Mouse (Mus musculus) intestine, embryonic 16.5 days (tissue): ENCODE results near the gene Btaf1. TPM values are rescaled to one million over a fixed set of nuclear protein-coding genes. Genes with fewer than 3 reads are reported as not detected.

Experiments used
- ATAC-seq: fragments of 200-750 bp; cut with Nextera tagmentation; 2 replicates; pipeline ENCODE4 v1.8.0; 2017; ENCODE audit warnings: moderate TSS enrichment, moderate library complexity
- H3K27ac ChIP-seq: fragments of 300-500 bp; sonication (generic); 2 replicates; pipeline ENCODE4 v1.5.1; 2014; ENCODE audit warnings: mild to moderate bottlenecking, low read length
- H3K27me3 ChIP-seq: fragments of 300-500 bp; sonication (generic); replicated peaks from 2 replicates; pipeline ENCODE4 v1.6.1; 2014; ENCODE audit warnings: low read length, control low read depth, mixed read lengths; ENCODE audit not compliant: control insufficient read depth, insufficient read depth
- H3K36me3 ChIP-seq: fragments of 300-500 bp; sonication (generic); 2 replicates; pipeline ENCODE4 v1.6.1; 2014; ENCODE audit warnings: low read length, control low read depth; ENCODE audit not compliant: control insufficient read depth, insufficient read depth
- H3K4me1 ChIP-seq: fragments of 300-500 bp; sonication (generic); 2 replicates; pipeline ENCODE4 v1.6.1; 2014; ENCODE audit warnings: low read length, control low read depth, mixed read lengths; ENCODE audit not compliant: control insufficient read depth, insufficient read depth
- H3K4me2 ChIP-seq: fragments of 300-500 bp; sonication (generic); 2 replicates; pipeline ENCODE4 v1.6.1; 2014; ENCODE audit warnings: low read depth, low read length, control low read depth
- H3K4me3 ChIP-seq: fragments of 300-500 bp; sonication (generic); 2 replicates; pipeline ENCODE4 v1.5.1; 2014; ENCODE audit warnings: mild to moderate bottlenecking, low read length
- H3K9ac ChIP-seq: fragments of 300-500 bp; sonication (generic); 2 replicates; pipeline ENCODE4 v1.6.1; 2014; ENCODE audit warnings: low read depth, low read length
- H3K9me3 ChIP-seq: fragments of 300-500 bp; sonication (generic); 2 replicates; pipeline ENCODE4 v1.6.1; 2016; ENCODE audit warnings: low read length, control low read depth; ENCODE audit not compliant: control insufficient read depth
- WGBS: fragments of 180-500 bp; shearing (Covaris S2); extraction: QIAGEN DNeasy Blood & Tissue Kit; methylation state at CpG from one replicate; pipeline ENCODE4 v1.1.7; 2014; 5-methylcytosine and 5-hydroxymethylcytosine counted together
- polyA plus RNA-seq: library from polyadenylated mRNA; unstranded; fragments of >200 nt; fragmentation: Nextera tagmentation; extraction: Ambion mirVana; gene quantifications from 2 replicates; pipeline ENCODE4 v1.2.1, GENCODE M21; 2015

The Btaf1 gene
- polyA plus RNA-seq, 1 experiment from 2014 or later = 5.8 TPM

GRCm38 (mm10) chr19:36918441-36919301 is 7.2 kb upstream of the Btaf1 start:
- Histone ChIP-seq H3K27ac (peak overlapping the region; percentile 91), H3K9ac (peak overlapping the region; percentile 83), H3K9me3 (no peaks in the 10 kb centered on the region), H3K27me3 (no peaks in the 10 kb centered on the region), H3K36me3 (no peaks in the 10 kb centered on the region), H3K4me1 (peaks cover 2% of the 10 kb centered on the region; the same call in 1 of the 2 replicates), H3K4me3 (peak overlapping the region; percentile 80), H3K4me2 (peak overlapping the region; percentile 83)
- ATAC-seq = peak; percentile 94
- under 1% methylated on average over 77 of the region's 85 CpGs for WGBS

- no peaks in the 10 kb centered on the region for H3K27me3 ChIP-seq
- H3K4me1 ChIP-seq = peaks cover 2% of the 10 kb centered on the region; the same call in 1 of the 2 replicates
- peak within 1 kb of the TSS; percentile 91 for H3K27ac ChIP-seq
- no peaks in the 10 kb centered on the region for H3K9me3 ChIP-seq
- ATAC-seq = peak; percentile 56
- H3K36me3 ChIP-seq = no peaks in the 10 kb centered on the region
- 6% methylated on average over 12 of the region's 12 CpGs for WGBS
- H3K9ac ChIP-seq = peak within 1 kb of the TSS; percentile 83
- H3K4me2 ChIP-seq = peak within 1 kb of the TSS; percentile 83
- H3K4me3 ChIP-seq = peak within 1 kb of the TSS; percentile 80
Observed at GRCm38 (mm10) chr19:36919466-36919865, 6.4 kb upstream of the Btaf1 start, which contains the start of gene Fgfbp3. Fgfbp3 (minus strand) TSS chr19:36919615.

GRCm38 (mm10) chr19:36922015-36922414 is 3.9 kb upstream of the Btaf1 start:
- Histone ChIP-seq H3K27me3 (no peaks in the 10 kb centered on the region), H3K9ac (no peak overlapping the region), H3K36me3 (no peaks in the 10 kb centered on the region), H3K27ac (no peak overlapping the region), H3K4me3 (no peak overlapping the region), H3K9me3 (no peaks in the 10 kb centered on the region), H3K4me1 (peaks cover 7% of the 10 kb centered on the region), H3K4me2 (no peak overlapping the region)
- WGBS = 34% methylated on average over 2 of the region's 2 CpGs
- no peak for ATAC-seq

- H3K4me2 ChIP-seq = no peak overlapping the region
- H3K9ac ChIP-seq = no peak overlapping the region
- ATAC-seq = no peak
- WGBS = 59% methylated on average over 3 of the region's 3 CpGs
- H3K4me1 ChIP-seq = peaks cover 12% of the 10 kb centered on the region
- no peak overlapping the region for H3K4me3 ChIP-seq
- no peaks in the 10 kb centered on the region for H3K36me3 ChIP-seq
- no peaks in the 10 kb centered on the region for H3K9me3 ChIP-seq
- H3K27me3 ChIP-seq = no peaks in the 10 kb centered on the region
- no peak overlapping the region for H3K27ac ChIP-seq
Observed at GRCm38 (mm10) chr19:36922936-36923335, 2.9 kb upstream of the Btaf1 start.

- no peaks in the 10 kb centered on the region for H3K9me3 ChIP-seq
- H3K4me3 ChIP-seq = peak overlapping the region; percentile 95
- no peak for ATAC-seq
- peak overlapping the region; percentile 65 for H3K4me2 ChIP-seq
- H3K9ac ChIP-seq = peak overlapping the region; percentile 94
- no peaks in the 10 kb centered on the region for H3K27me3 ChIP-seq
- no peaks in the 10 kb centered on the region for H3K36me3 ChIP-seq
- peaks cover 10% of the 10 kb centered on the region for H3K4me1 ChIP-seq
- 1% methylated on average over 26 of the region's 26 CpGs for WGBS
- peak overlapping the region; percentile 94 for H3K27ac ChIP-seq
Observed at GRCm38 (mm10) chr19:36926553-36927236, 816 bp downstream of the Btaf1 start.

GRCm38 (mm10) chr19:36927800-36928361 is 2.0 kb downstream of the Btaf1 start:
- H3K27ac ChIP-seq = no peak overlapping the region
- H3K9me3 ChIP-seq = no peaks in the 10 kb centered on the region
- H3K9ac ChIP-seq = no peak overlapping the region
- H3K36me3 ChIP-seq = no peaks in the 10 kb centered on the region
- H3K4me3 ChIP-seq = no peak overlapping the region
- peaks cover 10% of the 10 kb centered on the region for H3K4me1 ChIP-seq
- no peak for ATAC-seq
- H3K27me3 ChIP-seq = no peaks in the 10 kb centered on the region
- H3K4me2 ChIP-seq = no peak overlapping the region
- 83% methylated on average over 6 of the region's 6 CpGs for WGBS

GRCm38 (mm10) chr19:36929816-36930215 is 3.9 kb downstream of the Btaf1 start:
- no peak overlapping the region for H3K4me3 ChIP-seq
- H3K4me2 ChIP-seq = no peak overlapping the region
- no peak overlapping the region for H3K9ac ChIP-seq
- H3K4me1 ChIP-seq = peaks cover 10% of the 10 kb centered on the region
- no peak for ATAC-seq
- no peaks in the 10 kb centered on the region for H3K36me3 ChIP-seq
- H3K9me3 ChIP-seq = no peaks in the 10 kb centered on the region
- no peak overlapping the region for H3K27ac ChIP-seq
- no peaks in the 10 kb centered on the region for H3K27me3 ChIP-seq

GRCm38 (mm10) chr19:36932097-36932496 is 6.2 kb downstream of the Btaf1 start:
- H3K9me3 ChIP-seq = no peaks in the 10 kb centered on the region
- no peaks in the 10 kb centered on the region for H3K36me3 ChIP-seq
- peaks cover 4% of the 10 kb centered on the region for H3K4me1 ChIP-seq
- no peak overlapping the region for H3K4me3 ChIP-seq
- H3K27ac ChIP-seq = no peak overlapping the region
- no peak overlapping the region for H3K9ac ChIP-seq
- H3K27me3 ChIP-seq = no peaks in the 10 kb centered on the region
- H3K4me2 ChIP-seq = no peak overlapping the region
- ATAC-seq = no peak

- Histone ChIP-seq H3K27ac (no peak overlapping the region), H3K9me3 (no peaks in the 10 kb centered on the region), H3K4me3 (no peak overlapping the region), H3K4me1 (peaks cover under 1% of the 10 kb centered on the region; the same call in 1 of the 2 replicates), H3K27me3 (no peaks in the 10 kb centered on the region), H3K36me3 (no peaks in the 10 kb centered on the region), H3K9ac (no peak overlapping the region), H3K4me2 (no peak overlapping the region)
- no peak for ATAC-seq
- 90% methylated on average over 2 of the region's 2 CpGs for WGBS
Observed at GRCm38 (mm10) chr19:36932613-36933012, 6.7 kb downstream of the Btaf1 start.
